Mouse (Mus musculus): Measurements from ENCODE around the gene Ckap2l.

Ckap2l gene

DNA sequence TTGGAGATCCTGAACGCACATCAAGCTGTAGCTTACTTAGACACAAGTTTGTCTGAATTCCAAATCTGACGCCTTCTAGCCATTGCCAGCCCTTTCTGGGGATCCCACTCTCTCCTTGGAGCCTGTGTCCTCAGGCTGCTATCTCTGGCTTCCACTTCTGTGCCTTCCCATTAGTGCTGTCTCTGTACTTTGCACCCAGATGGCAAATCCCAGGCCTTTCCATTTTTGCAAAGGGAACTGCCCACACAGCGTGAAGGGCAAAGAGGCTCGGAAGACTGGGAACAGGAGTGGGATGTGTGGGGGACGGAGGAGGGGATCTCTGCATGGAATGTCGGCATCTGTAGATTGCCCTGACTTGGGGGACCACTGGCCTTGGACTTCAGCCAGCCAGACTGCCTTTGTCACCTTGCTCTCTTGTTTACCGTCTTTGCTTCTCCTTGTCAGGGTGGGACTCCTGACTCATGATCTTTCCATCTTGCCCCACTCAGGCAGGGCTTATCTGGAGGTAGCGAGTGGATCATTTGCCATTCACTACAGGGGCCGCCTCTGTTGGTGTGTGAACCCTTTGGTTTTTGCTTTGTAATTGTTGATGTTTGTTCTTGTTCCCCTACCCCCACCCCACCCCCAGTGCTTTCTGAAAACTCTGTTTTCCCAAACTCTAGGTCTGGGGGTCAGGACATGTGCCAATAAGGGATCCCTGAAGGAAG is 56.1 kb downstream of the Ckap2l start:
- in situ Hi-C loops (cut with MboI), result no loop called here

DNA sequence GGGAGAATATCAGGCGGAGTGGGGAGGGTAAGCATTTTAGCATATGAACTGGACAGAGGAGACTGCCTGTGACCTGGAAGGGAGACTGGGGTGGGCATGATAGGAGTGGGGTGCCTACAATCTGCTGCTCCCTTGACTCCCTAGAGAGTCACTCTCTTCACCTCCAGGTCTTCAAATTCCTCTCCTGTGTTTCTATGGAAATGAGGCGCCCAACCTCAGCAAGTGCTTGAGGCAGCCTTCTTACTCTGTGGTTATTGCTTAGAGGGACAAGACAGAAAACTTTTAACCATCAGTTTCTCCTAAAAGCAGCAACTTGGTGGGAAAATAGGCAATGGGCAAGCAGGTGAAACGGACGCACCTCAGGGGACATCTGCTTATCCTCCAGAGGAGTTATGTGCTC is 60.5 kb downstream of the Ckap2l start:
- in situ Hi-C loops (cut with MboI), result no loop called here

DNA sequence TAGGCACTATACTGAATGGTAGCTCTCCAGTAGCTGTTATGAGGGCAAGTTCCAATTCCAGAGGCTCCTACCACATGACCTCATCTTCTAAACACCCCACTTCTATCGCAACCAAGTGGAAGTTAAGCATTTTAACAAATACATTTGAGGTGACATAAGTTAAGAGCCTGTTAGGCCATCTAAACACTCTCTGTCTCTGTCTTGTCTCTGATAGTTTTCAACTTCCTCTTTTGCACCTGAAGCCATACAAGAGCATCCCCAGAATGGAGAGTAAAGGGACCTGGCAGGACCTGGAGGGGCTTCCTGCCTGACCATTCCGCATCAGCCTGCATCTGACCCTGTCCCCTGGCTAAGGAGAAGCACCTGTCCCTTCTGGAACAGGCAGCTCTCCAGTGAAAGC is 62.3 kb downstream of the Ckap2l start:
- in situ Hi-C loops (cut with MboI), result no loop called here

- in situ Hi-C loops (cut with MboI), result no loop called here
These were observed 63.1 kb downstream of the Ckap2l start for GRCm38 (mm10) chr2:129233803-129234477.

GRCm38 (mm10) chr2:129233218-129233617 is 63.8 kb downstream of the Ckap2l start:
- in situ Hi-C loops (cut with MboI), result no loop called here

DNA sequence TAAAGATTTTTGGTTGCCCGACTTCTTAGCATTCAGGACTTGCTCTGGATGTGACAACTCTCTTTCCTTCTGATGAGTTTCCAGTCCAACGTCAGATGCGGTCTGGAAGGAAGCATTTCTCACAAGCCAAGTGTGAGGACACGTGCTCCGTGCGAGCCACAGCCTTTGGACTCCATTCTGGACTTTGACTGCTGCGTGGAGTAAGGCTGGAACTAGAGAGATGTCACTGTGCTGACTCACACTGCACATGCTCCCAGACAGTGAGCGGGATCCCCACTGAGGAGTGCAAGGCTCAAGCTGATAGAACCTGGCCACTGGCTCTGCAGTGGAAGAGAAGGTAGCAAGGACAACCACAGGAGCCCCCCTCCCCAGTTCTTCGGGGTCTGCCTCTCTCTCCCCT is 64.5 kb downstream of the Ckap2l start:
- in situ Hi-C loops (cut with MboI), result no loop called here

- in situ Hi-C loops (cut with MboI), result no loop called here
These were observed 65.0 kb downstream of the Ckap2l start for GRCm38 (mm10) chr2:129232023-129232422.

- in situ Hi-C loops (cut with MboI), result no loop called here
These were observed 67.7 kb downstream of the Ckap2l start for GRCm38 (mm10) chr2:129229316-129229715.

- in situ Hi-C loops (cut with MboI), result no loop called here
These were observed 68.4 kb downstream of the Ckap2l start for GRCm38 (mm10) chr2:129228571-129228970.

- in situ Hi-C loops (cut with MboI), result no loop called here
These were observed 69.3 kb downstream of the Ckap2l start for GRCm38 (mm10) chr2:129227709-129228108.

- in situ Hi-C loops (cut with MboI), result no loop called here
These were observed 69.9 kb downstream of the Ckap2l start for GRCm38 (mm10) chr2:129227011-129227529.

DNA sequence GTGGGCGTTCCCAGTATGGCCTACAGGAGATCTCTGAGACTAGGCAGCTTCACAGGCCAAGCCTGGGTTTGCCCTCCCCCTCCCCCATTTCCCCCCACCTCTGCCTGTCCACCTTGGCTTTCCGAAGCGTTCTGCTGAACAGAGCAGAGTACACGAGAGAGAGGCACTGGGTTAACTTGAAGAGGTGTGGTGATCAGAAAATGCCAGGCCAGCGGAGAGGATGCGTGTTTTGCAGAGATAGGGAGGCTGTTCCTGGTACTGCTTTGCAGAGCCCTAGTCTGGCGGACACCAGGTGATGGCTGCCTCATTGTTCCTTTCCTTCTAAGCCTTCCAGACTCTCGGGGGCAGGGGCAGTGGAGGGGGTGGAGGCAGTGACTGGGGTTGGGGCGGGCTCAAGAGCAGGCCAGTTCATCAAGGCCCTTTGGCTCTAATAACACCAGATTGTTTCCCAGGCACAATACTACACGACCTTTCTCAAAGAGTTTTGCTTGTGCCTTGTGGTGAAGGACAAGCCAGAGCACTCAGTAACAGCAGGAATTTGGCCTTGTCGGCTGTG is 70.6 kb downstream of the Ckap2l start:
- in situ Hi-C loops (cut with MboI), result no loop called here

DNA sequence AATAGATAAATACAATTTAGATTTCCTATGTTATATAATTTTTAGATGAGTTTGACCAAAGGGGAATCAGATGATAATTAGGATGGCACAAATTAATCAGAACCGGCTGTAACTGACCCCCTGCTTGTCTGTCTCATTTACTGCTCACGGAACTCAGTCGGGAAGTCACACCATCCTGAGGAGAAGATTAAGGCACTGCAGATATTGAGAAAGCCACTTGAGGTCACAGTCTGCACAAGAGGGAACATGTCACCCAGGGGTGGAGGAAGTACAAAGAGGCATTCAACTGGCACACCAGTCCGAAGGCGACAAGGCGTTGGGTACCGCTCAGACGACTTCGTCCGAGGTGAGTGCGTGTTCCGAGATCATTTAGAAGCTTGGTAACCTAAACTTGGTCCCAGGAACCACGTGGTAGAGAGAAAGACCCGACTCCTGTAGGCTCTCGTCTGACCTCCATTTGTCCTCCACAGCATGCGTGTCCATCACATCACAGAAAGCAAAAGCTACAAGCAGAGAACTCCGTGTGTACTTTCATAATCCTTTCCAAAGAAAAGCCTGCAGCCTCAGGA is 71.7 kb downstream of the Ckap2l start:
- in situ Hi-C loops (cut with MboI), result no loop called here

- in situ Hi-C loops (cut with MboI), result no loop called here
These were observed 72.8 kb downstream of the Ckap2l start for GRCm38 (mm10) chr2:129224178-129224577.

GRCm38 (mm10) chr2:129221097-129221632 is 75.8 kb downstream of the Ckap2l start:
- in situ Hi-C loops (cut with MboI), result no loop called here

GRCm38 (mm10) chr2:129218537-129219105 is 78.4 kb downstream of the Ckap2l start:
- in situ Hi-C loops (cut with MboI), result no loop called here
